Mouse (Mus musculus): ENCODE measurements around the gene 1700018B08Rik. TPM values are rescaled to one million over a fixed set of nuclear protein-coding genes. Genes with fewer than 3 reads are reported as not detected.

1700018B08Rik gene
- polyA plus RNA-seq (2014; fragmentation: Illumina TruSeq; extraction: RNeasy Lipid Tissue Mini Kit (QIAGEN cat#74804)), result not detected

DNA sequence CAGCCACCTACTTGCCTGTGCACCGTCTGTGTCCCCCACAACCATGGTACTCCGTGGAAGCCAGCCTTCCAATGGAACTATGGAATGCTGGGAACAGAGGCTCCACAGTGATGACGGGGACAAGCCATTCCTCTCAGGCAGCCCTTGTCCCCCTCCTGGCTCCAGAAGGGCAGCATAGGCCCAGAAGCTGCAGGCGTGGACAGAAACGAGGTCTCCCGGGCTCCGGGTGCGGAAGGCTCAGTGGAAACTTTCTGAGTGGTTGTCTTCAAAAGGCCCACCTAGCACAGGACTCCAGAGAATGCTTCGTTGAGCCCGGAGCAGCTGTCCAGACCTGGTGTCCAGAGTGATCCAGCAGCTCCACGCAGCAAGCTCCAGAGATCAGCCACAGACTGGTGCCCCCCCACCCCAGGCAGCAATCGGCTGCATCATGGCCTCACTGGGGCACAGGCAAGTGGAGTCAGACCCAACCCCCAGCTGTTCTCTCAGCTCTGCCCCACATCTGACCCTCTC is at the start of gene 1700018B08Rik:
1700018B08Rik (minus strand) TSS at position 45 of the 510 bp plus-strand sequence.

DNA sequence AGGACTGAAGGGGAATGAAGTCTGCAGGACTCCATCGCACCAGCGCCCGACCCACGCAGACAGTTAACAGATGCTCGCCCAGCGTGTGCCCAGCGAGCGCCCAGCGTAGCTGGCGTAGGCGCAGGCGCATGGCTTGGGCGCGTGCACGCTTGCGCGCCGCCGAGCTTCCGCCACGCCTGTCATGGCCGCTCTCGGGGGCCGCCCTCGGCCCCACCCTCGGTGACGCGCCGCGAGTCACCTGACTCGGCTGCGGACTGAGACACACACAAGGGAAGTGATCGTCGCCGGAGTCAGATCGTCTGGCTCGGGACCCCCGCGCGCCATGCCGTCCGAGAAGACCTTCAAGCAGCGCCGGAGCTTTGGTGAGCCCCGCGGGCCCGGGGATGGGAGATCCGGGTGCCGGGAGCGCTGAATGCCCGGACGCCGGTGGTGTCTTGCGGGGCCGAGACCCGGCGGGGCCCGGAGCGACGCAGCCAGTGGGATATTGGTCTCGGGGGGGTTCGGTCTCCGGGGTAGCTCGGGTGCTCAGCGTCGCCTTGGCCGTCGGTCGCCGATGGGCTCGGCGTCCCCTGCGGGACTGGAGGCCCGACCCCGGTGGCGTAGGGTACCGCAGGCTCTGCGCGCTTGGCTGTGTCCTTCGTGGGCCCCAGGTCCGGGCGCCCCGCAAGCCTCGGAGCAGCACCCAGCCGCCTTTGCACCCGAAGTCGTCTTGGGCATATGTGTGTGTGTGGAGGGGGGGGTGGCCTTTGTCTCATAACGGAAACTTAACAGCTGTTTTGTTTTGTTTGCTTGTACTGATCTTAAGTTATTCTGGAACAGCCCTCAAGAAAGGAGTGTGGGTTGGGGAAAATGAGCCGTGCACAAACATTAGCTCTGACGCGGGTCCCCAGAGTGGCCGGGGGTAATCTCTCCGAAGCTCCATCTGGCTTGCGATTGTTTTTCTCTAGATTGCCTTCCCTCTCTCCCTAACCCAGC is 46.4 kb upstream of the 1700018B08Rik start, which contains the start of gene Map1lc3b:
Map1lc3b (plus strand) TSS at position 159 of the 975 bp plus-strand sequence.

GRCm38 (mm10) chr8:121578676-121579451 is 34.7 kb upstream of the 1700018B08Rik start, which contains the start of gene Fbxo31:
Gene Fbxo31, minus strand, starts transcription at chr8:121578806.

Other genes with a start within 250 kb of the 1700018B08Rik start
- 2.2 TPM for gene Fbxo31, start 34.5 kb upstream of the 1700018B08Rik start, polyA plus RNA-seq (2014; fragmentation: Illumina TruSeq; extraction: RNeasy Lipid Tissue Mini Kit (QIAGEN cat#74804))
- 46.0 TPM for gene Map1lc3b, start 46.0 kb upstream of the 1700018B08Rik start, polyA plus RNA-seq (2014; fragmentation: Illumina TruSeq; extraction: RNeasy Lipid Tissue Mini Kit (QIAGEN cat#74804))
- gene Zcchc14, start 108.6 kb upstream of the 1700018B08Rik start, polyA plus RNA-seq (2014; fragmentation: Illumina TruSeq; extraction: RNeasy Lipid Tissue Mini Kit (QIAGEN cat#74804)), result 28.4 TPM
- gene Jph3, start 185.3 kb upstream of the 1700018B08Rik start, polyA plus RNA-seq (2014; fragmentation: Illumina TruSeq; extraction: RNeasy Lipid Tissue Mini Kit (QIAGEN cat#74804)), result not detected

All from ovary, adult 10 weeks (tissue).